Mouse (Mus musculus): ENCODE data around the gene Dpy19l2. TPM values are rescaled to one million over a fixed set of nuclear protein-coding genes. Genes with fewer than 3 reads are reported as not detected.

Gene Dpy19l2
- total RNA-seq (2023): not detected in 4 replicates

DNA sequence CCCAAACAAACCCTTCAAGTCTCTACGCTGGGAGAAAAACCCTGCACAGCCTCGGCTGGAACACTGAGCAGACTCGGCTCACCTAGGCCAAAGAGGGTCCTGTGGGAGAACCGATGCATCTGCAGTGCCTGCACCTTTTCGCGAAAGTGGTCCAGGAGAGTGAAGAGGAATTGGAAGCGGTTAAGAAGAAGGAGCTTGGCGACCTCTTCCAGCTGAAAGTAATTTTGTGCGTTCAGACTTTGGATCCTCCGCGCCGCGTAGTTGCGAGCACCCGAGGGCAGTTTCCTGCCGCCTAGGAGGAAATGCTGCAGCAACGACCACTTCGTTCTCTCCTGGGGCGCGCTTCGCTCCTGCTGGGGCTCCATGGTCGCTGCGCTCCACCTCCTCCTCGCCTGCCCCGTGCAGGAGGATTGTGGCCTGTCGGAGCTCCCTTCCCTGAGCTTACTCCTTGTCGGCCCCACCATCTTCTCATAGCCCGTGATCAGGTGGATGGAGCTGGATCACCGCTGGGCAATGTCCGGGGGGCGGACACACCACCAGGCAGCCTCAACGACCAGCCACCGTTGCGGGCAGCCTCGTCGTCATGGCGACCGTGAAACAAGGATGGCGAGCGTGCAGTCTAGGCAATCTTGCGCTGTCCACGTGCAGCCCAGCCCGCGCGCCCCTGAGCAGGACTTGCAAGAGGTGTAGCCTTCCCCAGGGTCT lies at the start of gene Dpy19l2:
Gene Dpy19l2, minus strand, starts transcription at position 594 of the 705 bp plus-strand sequence.

GRCm38 (mm10) chr9:24624896-24625295 lies 71.2 kb downstream of the Dpy19l2 start, which contains the start of gene Cypt4:
Gene Cypt4, plus strand, starts transcription at chr9:24625196.

Other genes starting within 250 kb of the Dpy19l2 start
- gene Dpy19l1, start 193.2 kb downstream of the Dpy19l2 start, total RNA-seq (2023): 8.0 to 9.1 TPM (median 8.3 TPM) in 4 replicates
- not detected in 4 replicates for gene Cypt4, start 71.1 kb downstream of the Dpy19l2 start, total RNA-seq (2023)
- not detected in 4 replicates for gene Tbx20, start 78.0 kb upstream of the Dpy19l2 start, total RNA-seq (2023)